Mouse (Mus musculus): ENCODE data around the gene Hipk1. TPM values are rescaled to one million over a fixed set of nuclear protein-coding genes. Genes with fewer than 3 reads are reported as not detected.
"Not testable (repeated sequence)": the region's sequence is repeated elsewhere in the genome, so short reads cannot be mapped to it uniquely, and the experiment has no call there.

Hipk1 gene
- polyA plus RNA-seq, 1 experiment, result 28.8 TPM

DNA sequence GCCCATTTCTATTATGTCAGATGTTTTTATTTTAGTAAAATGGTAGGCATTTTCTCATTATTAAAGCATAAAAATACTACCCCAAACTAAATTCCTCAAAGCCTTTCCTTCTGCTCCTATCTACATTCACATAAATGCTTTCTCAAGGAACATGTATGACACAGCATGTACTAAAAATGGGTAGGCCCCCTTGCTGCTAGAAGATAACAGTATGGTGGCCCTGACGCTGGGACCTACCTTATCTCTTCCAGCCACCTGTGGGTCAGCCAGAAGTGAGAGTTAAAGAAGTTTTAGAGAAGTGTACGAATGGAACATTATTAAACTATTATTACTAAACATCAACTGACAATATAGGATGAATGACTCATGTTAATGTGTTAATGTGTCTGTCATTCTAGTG is 8.1 kb upstream of the Hipk1 start:
- DNase-seq (ENCODE audit: low read depth, low spot score), result no peak
- 91% methylated on average over 2 of the region's 2 CpGs for WGBS

DNA sequence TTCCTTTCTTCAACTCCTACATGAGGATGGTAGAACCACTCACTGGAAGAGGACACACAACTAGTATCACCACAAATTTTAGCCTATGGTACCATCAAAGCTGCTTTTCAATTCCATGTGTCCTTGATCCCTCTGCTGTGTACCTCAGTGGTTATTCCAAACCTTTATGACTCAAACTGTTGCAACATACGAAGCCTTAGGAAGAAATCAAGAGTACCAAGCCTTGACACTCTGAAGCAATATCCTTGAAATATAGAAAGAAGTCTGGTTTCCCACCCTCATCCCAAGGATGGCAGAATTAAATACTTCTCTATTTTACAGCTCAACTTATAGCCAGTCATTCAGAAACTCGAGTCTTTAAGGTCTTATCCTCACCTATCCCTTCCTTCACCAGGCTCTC is 5.0 kb upstream of the Hipk1 start:
- DNase-seq (ENCODE audit: low read depth, low spot score), result no peak
- 46% methylated on average over 2 of the region's 2 CpGs for WGBS

DNA sequence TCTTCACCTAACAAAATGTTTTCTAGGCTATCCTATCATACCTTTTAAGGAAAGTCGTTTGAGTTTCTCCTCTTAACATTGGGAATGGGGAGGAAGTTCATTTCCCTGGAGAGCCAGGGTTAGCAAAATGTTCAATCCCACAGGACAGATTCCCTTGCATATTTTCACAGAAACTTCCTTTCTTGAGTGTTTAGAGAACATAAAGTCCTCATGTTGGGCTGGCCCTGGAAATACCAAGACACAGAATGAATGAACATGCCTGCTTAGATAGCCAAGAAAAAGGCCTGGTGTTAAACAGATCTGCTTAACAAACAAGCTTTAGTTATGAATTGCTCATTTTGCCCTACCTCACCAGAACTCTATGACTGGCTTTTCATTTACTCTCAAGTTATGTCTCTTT is 1.2 kb upstream of the Hipk1 start:
- DNase-seq (ENCODE audit: low read depth, low spot score), result no peak
- WGBS, result 80% methylated on average over 1 of the region's 1 CpGs

DNA sequence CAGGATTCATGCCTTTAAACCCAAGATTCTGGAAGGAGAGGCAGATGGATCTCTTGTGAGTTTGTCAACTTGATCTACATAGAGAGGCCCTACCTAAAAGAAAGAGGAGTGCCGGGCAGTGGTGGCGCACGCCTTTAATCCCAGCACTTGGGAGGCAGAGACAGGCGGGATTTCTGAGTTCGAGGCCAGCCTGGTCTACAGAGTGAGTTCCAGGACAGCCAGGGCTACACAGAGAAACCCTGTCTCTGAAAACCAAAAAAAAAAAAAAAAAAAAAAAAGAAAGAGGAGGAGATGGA is 696 bp upstream of the Hipk1 start:
- DNase-seq (ENCODE audit: low read depth, low spot score), result not testable (repeated sequence)
- 84% methylated on average over 5 of the region's 5 CpGs for WGBS

DNA sequence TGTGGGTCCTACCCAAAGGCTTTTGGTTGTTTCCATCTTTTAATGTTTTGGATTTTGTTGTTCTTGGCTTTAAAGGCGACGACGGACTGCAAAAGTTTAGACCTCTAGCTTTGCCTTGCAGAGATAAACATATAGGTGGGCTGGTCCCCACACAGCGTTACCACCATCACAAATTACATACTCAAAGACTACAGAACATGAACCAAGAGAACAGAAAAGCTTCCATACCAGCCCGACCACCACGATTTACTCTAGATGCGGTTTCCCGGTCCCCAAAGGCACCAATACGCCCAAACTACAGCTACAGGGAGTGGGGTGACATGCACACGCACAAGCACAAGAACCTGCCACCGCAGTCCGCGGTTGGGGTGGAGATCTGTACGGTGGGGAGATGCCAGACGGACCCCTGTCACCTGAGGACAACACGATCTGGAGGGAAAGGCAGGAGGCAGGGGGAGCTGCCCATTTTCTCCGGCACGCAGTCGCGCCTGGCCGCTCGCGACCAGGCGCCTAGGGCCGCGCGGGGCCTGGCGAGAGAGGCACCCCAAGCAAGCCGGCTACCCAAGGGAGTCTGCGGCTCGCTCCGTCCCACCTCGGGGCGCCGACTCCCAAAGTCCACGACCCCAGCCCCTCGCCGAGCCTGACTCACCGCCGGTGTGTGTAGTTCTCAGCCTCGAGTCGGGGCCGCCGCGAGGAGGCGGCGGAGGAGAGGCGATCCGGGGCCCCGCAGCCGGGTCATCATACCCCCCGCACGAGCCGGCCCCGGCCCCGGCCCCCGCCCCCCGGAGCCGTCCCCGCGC is 817 bp downstream of the Hipk1 start:
- DNase-seq (ENCODE audit: low read depth, low spot score), result no peak
- under 1% methylated on average over 44 of the region's 61 CpGs for WGBS

DNA sequence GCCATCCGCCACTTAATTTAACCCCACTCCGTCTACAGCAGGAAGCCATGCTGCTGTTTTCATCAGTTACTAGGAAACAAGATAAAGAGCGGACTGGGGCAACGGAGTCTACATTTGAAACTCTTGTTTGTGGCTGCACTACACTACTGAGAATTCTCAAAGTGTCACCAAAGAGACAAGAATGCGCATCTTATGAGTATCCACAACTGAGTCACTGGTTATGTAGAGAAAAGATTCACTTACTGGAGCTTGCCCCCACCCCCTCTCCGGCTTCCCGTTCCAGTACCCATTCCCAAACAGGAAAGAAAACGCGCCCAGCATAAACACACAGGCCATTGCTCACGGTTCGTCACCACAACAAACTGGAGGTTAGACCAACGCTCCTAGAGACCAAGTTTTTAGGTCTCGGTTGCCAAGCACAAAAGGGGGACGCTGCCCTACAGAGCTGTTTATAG is 1.4 kb downstream of the Hipk1 start:
- no peak for DNase-seq (ENCODE audit: low read depth, low spot score)
- under 1% methylated on average over 14 of the region's 14 CpGs for WGBS

DNA sequence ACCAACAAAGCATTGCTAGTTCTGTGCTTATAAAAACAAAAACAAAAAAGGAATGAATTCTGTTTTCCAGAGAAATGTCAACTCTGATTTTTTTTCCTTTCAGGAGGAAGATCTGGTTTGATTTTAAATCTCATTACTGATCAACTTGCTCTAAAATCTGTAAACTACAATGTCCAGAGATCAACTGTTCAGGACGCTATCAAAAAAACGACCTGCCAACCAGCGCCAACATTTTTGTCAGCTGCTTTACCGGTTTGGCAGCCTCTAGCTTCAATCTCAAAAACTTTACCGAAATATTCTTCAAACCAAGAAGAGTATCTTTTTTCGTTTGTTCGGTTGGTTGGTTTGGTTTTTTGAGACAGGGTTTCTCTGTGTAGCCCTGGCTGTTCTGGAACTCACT is 2.3 kb downstream of the Hipk1 start:
- WGBS, result 34% methylated on average over 7 of the region's 7 CpGs
- DNase-seq (ENCODE audit: low read depth, low spot score), result no peak

DNA sequence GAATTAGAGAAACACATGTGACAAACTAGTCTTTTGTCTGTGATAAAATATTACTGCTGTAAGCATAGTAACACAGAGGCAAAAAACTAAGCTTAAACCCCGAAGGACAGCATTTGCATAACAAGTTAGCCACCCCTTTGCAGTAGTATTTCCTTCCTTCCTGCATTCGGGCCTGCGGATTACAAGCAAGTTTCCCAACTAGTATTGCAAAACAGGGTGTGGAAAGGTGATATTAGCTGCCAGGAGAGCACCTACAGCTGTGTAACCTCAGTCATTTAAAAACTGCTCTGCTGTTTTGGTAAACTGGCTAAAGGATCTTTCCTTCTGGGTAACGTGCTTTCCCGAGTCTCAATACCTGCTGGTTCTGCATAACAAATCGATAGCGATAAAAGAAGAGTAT is 4.1 kb downstream of the Hipk1 start:
- 23% methylated on average over 7 of the region's 7 CpGs for WGBS
- no peak for DNase-seq (ENCODE audit: low read depth, low spot score)

DNA sequence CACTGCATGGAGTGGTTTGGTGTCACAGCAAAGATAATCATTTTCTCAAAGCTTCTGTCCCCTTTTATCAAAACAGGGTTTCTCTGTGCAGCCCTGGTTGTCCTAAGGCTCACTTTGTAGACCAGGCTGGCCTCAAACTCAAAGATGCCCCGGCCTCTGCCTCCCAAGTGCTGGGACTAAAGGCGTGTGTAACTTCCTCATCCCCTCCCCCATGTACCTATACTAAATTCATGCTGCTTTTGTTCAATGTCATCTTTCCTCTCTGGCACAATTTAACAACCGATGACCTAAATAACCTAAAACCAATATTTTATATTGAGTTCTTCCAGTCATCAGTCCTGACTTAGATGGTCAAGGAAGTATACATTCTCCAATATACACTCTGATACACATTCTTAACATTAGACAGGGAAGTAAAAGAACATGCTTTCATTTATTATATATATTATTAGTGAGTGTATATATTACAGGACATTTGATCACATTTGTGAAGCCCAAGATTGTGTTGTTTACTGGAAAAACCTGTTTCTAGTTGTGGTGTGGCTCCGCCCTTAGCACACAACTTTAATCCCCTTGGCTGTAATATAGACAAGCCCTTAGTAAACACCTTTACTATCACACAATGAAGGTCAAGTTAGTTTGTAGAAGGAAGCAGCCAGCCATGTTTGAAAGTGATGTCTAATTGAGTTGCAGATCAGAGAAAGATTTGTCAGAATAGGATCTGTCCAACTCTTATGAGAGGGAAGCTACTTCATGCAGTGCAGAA is 8.3 kb downstream of the Hipk1 start:
- no peak for DNase-seq (ENCODE audit: low read depth, low spot score)
- WGBS, result 58% methylated on average over 4 of the region's 4 CpGs

DNA sequence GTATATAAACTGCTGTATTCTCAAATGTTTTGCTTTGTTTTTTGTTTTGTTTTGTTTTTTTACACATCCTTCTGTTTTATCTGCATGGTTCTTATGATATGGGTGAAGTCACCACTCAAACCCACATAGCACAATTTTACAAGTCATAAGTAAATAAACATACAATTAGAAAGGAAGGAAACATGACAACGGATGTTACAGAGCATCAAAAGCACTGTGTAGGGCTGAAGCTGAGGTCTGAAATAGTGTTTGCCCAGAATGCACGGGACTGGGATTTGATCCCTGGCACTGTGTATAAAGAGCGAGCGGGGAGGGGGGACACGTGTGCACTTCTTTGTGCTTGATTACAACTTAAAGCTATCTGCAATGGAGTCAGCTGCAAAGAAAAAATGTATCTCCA is 10.6 kb downstream of the Hipk1 start:
- DNase-seq (ENCODE audit: low read depth, low spot score), result no peak
- 63% methylated on average over 5 of the region's 5 CpGs for WGBS

DNA sequence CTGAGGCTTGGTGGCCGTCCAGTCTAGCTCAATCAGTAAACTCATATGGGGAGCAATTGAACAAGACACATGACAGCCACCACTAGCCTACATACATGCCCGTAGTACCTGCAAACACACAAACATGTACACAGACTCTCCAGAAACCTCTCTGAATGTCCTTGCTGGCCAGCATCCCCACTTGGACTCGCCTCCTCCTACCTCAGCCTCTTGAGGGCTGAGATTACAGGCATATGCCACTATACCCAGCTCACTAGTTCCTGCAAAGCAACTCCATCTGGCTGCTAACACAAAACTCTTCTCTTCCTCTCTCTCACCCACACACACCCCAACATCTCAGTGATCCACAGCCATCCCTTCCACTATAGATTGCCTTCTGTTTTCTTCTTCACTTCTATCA is 11.1 kb downstream of the Hipk1 start:
- DNase-seq (ENCODE audit: low read depth, low spot score), result no peak

DNA sequence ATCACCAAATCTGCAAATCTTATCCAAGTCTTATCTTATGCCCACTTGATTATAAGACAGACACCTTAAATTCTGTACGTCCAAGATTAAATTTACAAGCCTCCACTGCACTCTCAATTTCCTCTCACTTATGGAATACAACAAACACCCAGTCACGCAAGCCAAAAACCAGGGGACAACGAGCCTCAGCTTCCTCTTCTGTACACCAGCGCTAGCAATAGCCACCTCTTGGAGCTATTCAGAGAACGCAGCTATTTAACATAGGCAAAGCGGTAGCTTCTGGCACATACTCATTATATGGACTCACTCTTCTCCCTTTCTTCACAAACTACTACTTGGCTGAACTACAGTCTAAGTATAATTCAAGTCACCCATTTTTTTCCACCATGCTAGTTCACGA is 12.2 kb downstream of the Hipk1 start:
- 74% methylated on average over 7 of the region's 7 CpGs for WGBS

More for the DNA sequence above, 11.1 kb downstream of the Hipk1 start:
- 83% methylated on average over 3 of the region's 3 CpGs for WGBS

DNA sequence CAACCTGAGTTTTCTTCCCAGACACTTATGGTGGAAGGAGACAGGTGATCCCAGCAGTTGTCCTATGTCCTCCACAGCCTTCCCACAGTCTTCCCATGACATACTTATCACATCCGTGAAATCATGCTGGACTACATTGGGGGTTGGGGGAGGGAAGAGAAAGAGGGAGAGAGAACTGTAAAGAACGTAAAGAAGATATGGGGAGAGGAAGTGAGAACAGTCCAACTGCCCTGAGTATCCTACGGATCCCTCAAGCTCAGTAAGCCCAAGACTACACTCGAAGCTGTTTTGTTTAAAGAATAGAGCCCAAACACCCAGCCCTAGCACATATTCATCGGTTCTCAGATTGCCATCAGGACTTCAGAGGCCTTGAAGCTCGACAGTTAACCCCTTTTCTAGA is 12.7 kb downstream of the Hipk1 start:
- whole genome bisulfite sequencing, result 80% methylated on average over 6 of the region's 6 CpGs
- no peak for DNase-seq (ENCODE audit: low read depth, low spot score)

More for the DNA sequence above, 12.2 kb downstream of the Hipk1 start:
- no peak for DNase-seq (ENCODE audit: low read depth, low spot score)

DNA sequence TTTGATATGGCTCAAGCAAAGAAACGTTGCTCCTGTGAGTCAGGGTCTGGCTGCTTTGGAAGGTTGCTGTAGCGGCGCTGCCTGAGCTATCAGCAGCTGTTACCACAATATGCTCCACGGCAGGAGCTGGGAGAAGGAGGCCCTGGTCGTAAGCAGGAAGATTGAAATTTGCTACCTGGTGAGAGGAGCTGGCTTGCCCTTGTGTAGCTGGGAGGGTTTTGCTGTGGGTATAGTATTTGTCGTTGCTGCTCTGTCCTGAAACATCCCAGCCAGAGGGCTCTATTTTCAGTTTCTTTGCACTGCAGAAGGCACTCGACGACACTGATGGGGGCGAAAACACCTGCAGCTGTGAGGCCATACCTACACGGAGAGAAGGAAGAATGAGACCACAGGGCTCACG is 13.4 kb downstream of the Hipk1 start:
- DNase-seq (ENCODE audit: low read depth, low spot score), result no peak
- whole genome bisulfite sequencing, result 86% methylated on average over 11 of the region's 11 CpGs

DNA sequence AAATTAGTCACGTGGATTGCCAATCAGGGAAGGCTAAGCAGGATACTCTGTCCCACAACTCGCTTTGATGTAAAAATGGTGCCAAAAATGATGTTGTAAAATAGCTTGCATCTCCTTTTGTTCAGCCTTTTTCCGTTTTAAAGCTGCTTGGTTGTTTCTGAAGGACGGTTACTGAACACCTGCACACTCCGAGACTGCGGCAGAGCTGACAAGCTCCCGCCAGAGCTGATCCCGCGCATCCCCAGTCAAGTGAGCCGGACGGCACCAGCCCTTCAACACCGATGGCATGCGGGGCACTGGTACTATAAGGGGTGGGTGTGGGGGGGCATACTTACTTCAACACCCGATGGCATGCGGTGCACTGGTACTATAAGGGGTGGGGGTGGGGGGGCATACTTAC is 17.4 kb downstream of the Hipk1 start:
- DNase-seq (ENCODE audit: low read depth, low spot score), result no peak
- WGBS, result 81% methylated on average over 15 of the region's 15 CpGs

DNA sequence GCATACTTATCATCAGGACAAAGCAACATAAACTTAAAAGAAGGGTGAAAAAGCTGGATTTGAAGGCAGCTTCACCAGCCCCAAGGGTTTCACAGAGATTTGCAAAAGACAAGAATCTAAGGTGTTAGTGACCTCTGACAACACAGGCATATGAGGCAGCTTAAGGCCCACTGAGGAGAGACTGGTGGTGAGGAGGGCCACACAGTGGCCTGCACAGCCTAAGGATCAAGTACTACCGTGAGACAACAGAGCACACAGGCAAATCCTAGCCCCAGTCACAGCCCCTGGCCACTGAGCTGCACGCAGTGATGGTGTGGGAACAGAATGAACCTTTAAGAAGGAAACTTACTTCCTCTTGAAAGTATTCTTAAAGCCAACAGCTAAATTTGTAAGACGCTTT is 17.9 kb downstream of the Hipk1 start:
- DNase-seq (ENCODE audit: low read depth, low spot score), result no peak
- 69% methylated on average over 3 of the region's 3 CpGs for WGBS

DNA sequence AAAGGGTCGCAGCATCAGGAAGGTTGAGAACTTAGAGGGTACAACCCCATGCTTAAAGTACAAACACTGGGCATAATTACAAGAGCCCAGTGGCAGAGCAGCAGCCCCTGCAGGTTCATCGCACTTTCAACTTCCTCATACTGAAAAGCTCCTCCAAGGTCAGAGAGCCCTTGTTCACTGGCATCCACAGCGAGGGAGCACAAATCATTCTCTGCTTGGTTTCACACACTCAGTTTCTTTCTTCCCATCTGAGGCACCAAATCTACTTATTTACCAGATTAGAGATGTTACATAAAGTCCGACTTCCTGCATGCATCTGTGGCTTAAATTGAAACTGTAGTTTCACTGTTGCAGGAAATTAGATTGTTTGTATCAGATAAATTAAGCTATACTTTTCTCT is 18.5 kb downstream of the Hipk1 start:
- 45% methylated on average over 4 of the region's 4 CpGs for WGBS
- no peak for DNase-seq (ENCODE audit: low read depth, low spot score)

DNA sequence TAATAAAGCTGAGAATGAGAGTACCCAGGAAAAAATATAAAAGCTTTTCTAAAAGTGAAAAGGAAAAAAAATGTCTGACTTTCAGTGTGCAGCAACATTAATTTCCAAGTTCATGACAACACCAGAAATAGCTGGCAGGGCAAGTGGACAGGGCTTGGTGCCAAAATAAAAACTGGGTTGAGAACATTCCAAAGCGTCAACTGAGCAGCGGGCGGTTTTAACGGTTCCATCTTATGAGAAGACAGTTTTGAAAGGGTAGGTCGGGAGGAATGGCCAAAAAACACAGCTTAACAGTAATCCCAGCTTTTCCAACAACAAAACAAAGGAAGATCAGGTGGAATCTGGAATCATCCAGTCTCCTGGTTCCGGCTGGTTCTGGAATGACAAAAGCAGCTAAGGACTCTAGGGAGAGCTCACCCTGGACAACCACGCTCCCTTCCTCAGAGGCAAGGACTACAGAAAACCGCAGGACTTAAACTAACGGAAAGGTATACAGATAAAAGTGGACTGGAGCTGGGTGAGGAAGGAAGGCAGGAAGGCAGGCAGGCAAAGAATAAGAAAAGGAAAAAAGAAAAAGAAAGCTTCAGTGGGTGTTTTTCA is 19.7 kb downstream of the Hipk1 start:
- no peak for DNase-seq (ENCODE audit: low read depth, low spot score)
- 37% methylated on average over 9 of the region's 9 CpGs for whole genome bisulfite sequencing

DNA sequence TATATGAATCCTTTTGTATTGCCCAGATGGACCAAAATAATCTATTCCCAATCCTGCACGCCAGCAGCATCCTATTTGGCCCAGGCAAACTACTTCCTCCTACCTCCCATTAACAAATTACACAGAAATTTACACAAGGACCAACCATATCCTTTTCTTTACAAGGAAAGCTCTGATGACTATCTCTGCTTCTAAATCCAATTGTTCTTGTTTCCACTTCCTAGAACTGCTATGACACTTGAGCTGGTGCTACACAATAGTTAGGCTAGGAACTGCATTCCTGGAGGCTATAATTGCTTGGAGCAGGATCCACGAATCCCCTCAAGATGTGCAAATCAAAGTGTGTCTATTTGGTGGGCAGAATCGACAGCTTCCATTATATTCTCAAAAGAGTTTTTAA is 24.6 kb downstream of the Hipk1 start:
- WGBS, result 70% methylated on average over 3 of the region's 3 CpGs
- DNase-seq (ENCODE audit: low read depth, low spot score), result no peak

DNA sequence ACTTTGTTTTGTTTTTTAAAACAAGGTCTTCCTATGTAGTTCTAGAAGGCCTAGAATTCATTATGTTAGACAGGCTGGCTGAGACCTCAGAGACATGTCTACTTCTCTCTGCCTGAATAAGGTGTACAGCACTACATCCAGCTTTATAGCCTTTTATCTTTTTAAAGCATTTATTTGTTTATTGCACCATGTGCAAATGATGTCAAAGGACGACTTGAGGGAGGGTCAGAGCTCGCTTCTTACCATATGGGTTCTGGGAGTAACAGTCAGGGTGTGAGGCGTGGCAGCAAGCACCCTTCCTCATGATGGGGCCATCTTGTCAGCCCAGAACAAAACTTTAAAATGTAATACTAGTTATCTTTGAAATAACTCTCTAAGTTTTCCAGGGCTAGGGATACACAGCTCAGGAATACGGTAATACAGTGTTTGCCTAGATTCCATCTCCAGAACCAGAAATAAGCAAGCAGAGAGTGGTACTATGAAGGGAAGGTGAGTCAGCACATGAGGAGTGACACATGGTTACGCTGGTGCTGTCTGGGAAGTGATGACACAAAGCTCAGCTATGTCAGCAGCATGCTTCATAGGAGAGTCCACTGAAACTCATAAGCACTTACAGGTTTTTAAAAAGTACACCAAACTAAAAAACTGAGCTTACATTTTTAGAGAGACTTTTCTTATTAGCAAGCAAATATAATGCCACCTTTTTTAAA is 31.9 kb downstream of the Hipk1 start:
- 42% methylated on average over 5 of the region's 5 CpGs for WGBS
- no peak for DNase-seq (ENCODE audit: low read depth, low spot score)
